Mouse (Mus musculus) heart, embryonic 15.5 days (tissue): ENCODE results near the gene Ttc27. TPM values are rescaled to one million over a fixed set of nuclear protein-coding genes. Genes with fewer than 3 reads are reported as not detected.
"Not testable (repeated sequence)": the region's sequence is repeated elsewhere in the genome, so short reads cannot be mapped to it uniquely, and the experiment has no call there.

Experiments
- ATAC-seq: fragments of 200-750 bp; cut with Nextera tagmentation; replicated peaks from 2 replicates; pipeline ENCODE4 v1.8.0; 2017; ENCODE audit warnings: low read depth, moderate TSS enrichment; ENCODE audit not compliant: insufficient number of reproducible peaks, insufficient read depth, low FRiP score
- H3K27ac ChIP-seq: fragments of 300-500 bp; sonication (generic); 2 replicates; pipeline ENCODE4 v1.5.1; 2015; ENCODE audit warnings: mild to moderate bottlenecking, inconsistent platforms
- H3K27me3 ChIP-seq: fragments of 300-500 bp; sonication (generic); 2 replicates; pipeline ENCODE4 v1.6.1; 2015; ENCODE audit warnings: inconsistent platforms
- H3K36me3 ChIP-seq: fragments of 300-500 bp; sonication (generic); 2 replicates; pipeline ENCODE4 v1.6.1; 2015; ENCODE audit warnings: mild to moderate bottlenecking, inconsistent platforms
- H3K4me1 ChIP-seq: fragments of 300-500 bp; sonication (generic); replicated peaks from 2 replicates; pipeline ENCODE4 v1.6.1; 2015; ENCODE audit warnings: inconsistent platforms
- H3K4me2 ChIP-seq: fragments of 300-500 bp; sonication (generic); 2 replicates; pipeline ENCODE4 v1.6.1; 2015; ENCODE audit warnings: inconsistent platforms, mild to moderate bottlenecking, moderate library complexity
- H3K4me3 ChIP-seq: fragments of 300-500 bp; sonication (generic); 2 replicates; pipeline ENCODE4 v1.5.1; 2015; ENCODE audit warnings: mild to moderate bottlenecking, inconsistent platforms
- H3K9ac ChIP-seq: fragments of 300-500 bp; sonication (generic); 2 replicates; pipeline ENCODE4 v1.6.1; 2015; ENCODE audit warnings: mild to moderate bottlenecking, inconsistent platforms
- H3K9me3 ChIP-seq: fragments of 300-500 bp; sonication (generic); replicated peaks from 2 replicates; pipeline ENCODE4 v1.6.1; 2016; ENCODE audit warnings: inconsistent platforms
- WGBS: fragments of 180-500 bp; shearing (Covaris S2); methylation state at CpG from one replicate; pipeline ENCODE4 v1.1.7; 2015; ENCODE audit warnings: mixed read lengths; 5-methylcytosine and 5-hydroxymethylcytosine counted together
- polyA plus RNA-seq: library from polyadenylated mRNA; unstranded; fragments of >200 nt; fragmentation: Nextera tagmentation; extraction: Ambion mirVana; gene quantifications from 2 replicates; pipeline ENCODE4 v1.2.1, GENCODE M21; 2015

The Ttc27 gene
- 15.6 and 16.2 TPM in 2 replicates for polyA plus RNA-seq

GRCm38 (mm10) chr17:74717618-74718151 is at the start of gene Ttc27:
Gene Ttc27, plus strand, starts transcription at chr17:74717732.
- Histone ChIP-seq H3K27me3 (no peaks in the 10 kb centered on the region), H3K4me1 (peaks cover 7% of the 10 kb centered on the region), H3K4me2 (peak within 1 kb of the TSS; percentile 80), H3K36me3 (peaks cover 13% of the 10 kb centered on the region; the same call in 1 of the 2 replicates), H3K4me3 (peak within 1 kb of the TSS; percentile 81), H3K27ac (peak within 1 kb of the TSS; percentile 70), H3K9me3 (no peaks in the 10 kb centered on the region), H3K9ac (peak within 1 kb of the TSS; percentile 61)
- ATAC-seq: peak; percentile 85
- WGBS: 1% methylated on average over 31 of the region's 31 CpGs

GRCm38 (mm10) chr17:74668010-74668409 is 49.5 kb upstream of the Ttc27 start:
- no peak for ATAC-seq
- peaks cover 43% of the 10 kb centered on the region for H3K36me3 ChIP-seq
- no peak overlapping the region for H3K4me3 ChIP-seq
- no peak overlapping the region for H3K9ac ChIP-seq
- H3K27me3 ChIP-seq: no peaks in the 10 kb centered on the region
- H3K9me3 ChIP-seq: no peaks in the 10 kb centered on the region
- no peak overlapping the region for H3K27ac ChIP-seq
- H3K4me2 ChIP-seq: no peak overlapping the region
- WGBS: no CpG with 5 or more reads among the region's 1 CpGs
- no peaks in the 10 kb centered on the region; the same call in 1 of the 2 replicates for H3K4me1 ChIP-seq

GRCm38 (mm10) chr17:74670031-74670430 is 47.5 kb upstream of the Ttc27 start:
- Histone ChIP-seq H3K4me1 (no peaks in the 10 kb centered on the region; the same call in 1 of the 2 replicates), H3K9ac (no peak overlapping the region), H3K27me3 (no peaks in the 10 kb centered on the region), H3K9me3 (no peaks in the 10 kb centered on the region), H3K36me3 (peaks cover 30% of the 10 kb centered on the region), H3K27ac (no peak overlapping the region), H3K4me3 (no peak overlapping the region), H3K4me2 (no peak overlapping the region)
- WGBS: 89% methylated on average over 13 of the region's 13 CpGs
- no peak for ATAC-seq

- H3K27ac ChIP-seq: no peak overlapping the region; the same call in 1 of the 2 replicates
- WGBS: 56% methylated on average over 4 of the region's 4 CpGs
- no peak overlapping the region for H3K4me3 ChIP-seq
- H3K9me3 ChIP-seq: no peaks in the 10 kb centered on the region
- no peak for ATAC-seq
- H3K4me2 ChIP-seq: no peak overlapping the region
- H3K27me3 ChIP-seq: no peaks in the 10 kb centered on the region
- no peaks in the 10 kb centered on the region; the same call in 1 of the 2 replicates for H3K4me1 ChIP-seq
- no peak overlapping the region for H3K9ac ChIP-seq
- peaks cover 36% of the 10 kb centered on the region for H3K36me3 ChIP-seq
Observed at GRCm38 (mm10) chr17:74672446-74672845, 45.1 kb upstream of the Ttc27 start.

DNA sequence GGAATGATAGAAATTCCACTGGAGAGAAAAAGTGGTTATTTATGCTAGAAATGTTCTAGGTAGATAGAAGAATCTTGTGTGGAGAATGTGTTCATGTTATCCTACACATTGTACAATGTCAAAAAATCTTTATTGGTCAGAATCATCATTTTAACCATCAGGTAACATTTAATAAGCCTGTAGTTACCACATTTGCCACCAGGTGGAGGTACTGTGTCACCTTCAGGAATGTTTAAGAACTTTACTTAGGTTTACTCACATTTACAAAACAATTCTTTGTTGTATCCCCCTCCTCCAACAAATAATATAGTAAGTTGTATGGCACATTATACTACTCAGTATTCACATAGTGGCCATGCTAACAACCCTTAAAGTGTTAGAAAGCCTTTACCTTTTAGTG is 44.3 kb upstream of the Ttc27 start:
- no peaks in the 10 kb centered on the region; the same call in 1 of the 2 replicates for H3K4me1 ChIP-seq
- peaks cover 41% of the 10 kb centered on the region for H3K36me3 ChIP-seq
- no peak overlapping the region for H3K9ac ChIP-seq
- no peak overlapping the region for H3K4me2 ChIP-seq
- no peaks in the 10 kb centered on the region for H3K9me3 ChIP-seq
- H3K4me3 ChIP-seq: no peak overlapping the region
- no peak overlapping the region for H3K27ac ChIP-seq
- no peaks in the 10 kb centered on the region for H3K27me3 ChIP-seq
- no peak for ATAC-seq

GRCm38 (mm10) chr17:74678061-74678460 is 39.5 kb upstream of the Ttc27 start:
- 88% methylated on average over 8 of the region's 8 CpGs for WGBS

DNA sequence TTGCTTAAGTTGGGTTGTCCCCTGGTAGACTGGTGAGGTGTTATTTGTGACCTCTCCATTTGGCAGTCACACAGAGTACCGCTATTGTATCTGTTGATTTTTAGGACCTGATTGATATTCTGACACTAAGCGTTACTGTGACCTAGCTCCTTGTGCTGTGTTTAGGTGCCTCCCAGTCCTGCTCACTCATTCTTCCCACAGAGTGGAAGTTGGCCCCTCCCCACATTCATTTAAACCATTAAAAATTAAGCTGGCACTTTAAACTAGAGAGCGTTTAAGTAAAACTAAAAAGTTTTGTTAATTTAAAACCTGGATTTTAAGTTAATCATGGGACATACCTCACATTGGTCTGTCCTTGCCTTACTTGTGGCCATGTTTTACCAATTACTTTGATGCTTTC is 32.6 kb upstream of the Ttc27 start:
- 86% methylated on average over 3 of the region's 3 CpGs for WGBS
- Histone ChIP-seq H3K27me3 (no peaks in the 10 kb centered on the region), H3K4me3 (no peak overlapping the region), H3K4me1 (no peaks in the 10 kb centered on the region), H3K4me2 (no peak overlapping the region), H3K9me3 (no peaks in the 10 kb centered on the region), H3K27ac (no peak overlapping the region), H3K9ac (no peak overlapping the region), H3K36me3 (peaks cover 26% of the 10 kb centered on the region)
- no peak for ATAC-seq

More at GRCm38 (mm10) chr17:74678061-74678460, 39.5 kb upstream of the Ttc27 start:
- Histone ChIP-seq H3K4me2 (no peak overlapping the region), H3K9me3 (no peaks in the 10 kb centered on the region), H3K4me3 (no peak overlapping the region), H3K4me1 (no peaks in the 10 kb centered on the region), H3K27ac (no peak overlapping the region), H3K27me3 (no peaks in the 10 kb centered on the region), H3K36me3 (peaks cover 33% of the 10 kb centered on the region), H3K9ac (no peak overlapping the region)
- ATAC-seq: no peak

DNA sequence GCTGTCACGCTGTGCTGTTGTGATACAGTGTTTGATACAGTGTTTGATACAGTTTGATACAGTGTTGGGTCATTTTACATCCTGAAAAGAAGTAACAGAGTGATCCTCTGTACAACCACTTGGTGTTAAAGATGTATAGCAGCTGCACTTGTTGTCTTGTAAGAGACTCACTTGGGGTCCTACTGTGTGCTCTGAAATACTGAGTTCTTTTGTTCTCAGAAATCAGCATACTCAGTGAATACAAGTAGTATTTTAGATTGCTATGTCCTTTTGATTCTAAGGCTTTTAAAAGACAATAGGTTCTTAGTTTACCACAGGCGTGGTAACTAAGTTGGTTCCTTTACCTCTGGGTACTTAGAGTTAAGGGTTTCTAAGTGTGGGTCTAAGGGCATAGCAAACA is 29.0 kb upstream of the Ttc27 start:
- Histone ChIP-seq H3K9me3 (no peaks in the 10 kb centered on the region), H3K4me3 (no peak overlapping the region), H3K4me2 (no peak overlapping the region), H3K27ac (no peak overlapping the region), H3K4me1 (no peaks in the 10 kb centered on the region), H3K27me3 (no peaks in the 10 kb centered on the region), H3K9ac (no peak overlapping the region), H3K36me3 (peaks cover 51% of the 10 kb centered on the region)
- WGBS: 93% methylated on average over 2 of the region's 2 CpGs
- ATAC-seq: no peak

DNA sequence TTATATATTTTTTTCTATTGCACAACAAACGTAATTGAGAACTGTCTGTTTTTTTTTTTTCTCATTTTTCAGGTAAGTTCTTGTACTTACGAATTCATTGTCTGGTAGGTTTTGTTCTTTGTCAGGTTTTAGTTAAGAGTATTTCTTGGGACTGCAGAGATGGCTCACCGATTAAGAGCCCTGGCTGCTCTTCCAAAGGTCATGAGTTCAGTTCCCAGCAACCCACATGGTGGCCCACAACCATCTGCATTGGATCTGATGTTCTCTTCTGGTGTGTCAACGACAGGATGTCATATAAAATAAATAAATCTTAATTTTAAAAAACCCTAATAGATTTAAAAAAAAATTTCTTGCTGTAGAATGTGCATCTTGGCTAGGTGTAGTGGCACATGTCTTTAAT is 28.1 kb upstream of the Ttc27 start:
- WGBS: 89% methylated on average over 4 of the region's 4 CpGs
- Histone ChIP-seq H3K36me3 (peaks cover 55% of the 10 kb centered on the region), H3K9me3 (no peaks in the 10 kb centered on the region), H3K4me2 (no peak overlapping the region), H3K4me1 (no peaks in the 10 kb centered on the region), H3K27me3 (no peaks in the 10 kb centered on the region), H3K4me3 (no peak overlapping the region), H3K9ac (no peak overlapping the region), H3K27ac (no peak overlapping the region)
- ATAC-seq: no peak

- 91% methylated on average over 2 of the region's 2 CpGs for WGBS
- H3K4me3 ChIP-seq, H3K4me1 ChIP-seq, ATAC-seq, H3K9me3 ChIP-seq, H3K27me3 ChIP-seq, H3K27ac ChIP-seq, H3K9ac ChIP-seq, H3K4me2 ChIP-seq: not testable (repeated sequence)
- peaks cover 62% of the 10 kb centered on the region for H3K36me3 ChIP-seq
Observed at GRCm38 (mm10) chr17:74701661-74702060, 15.9 kb upstream of the Ttc27 start.

GRCm38 (mm10) chr17:74705480-74705879 is 12.1 kb upstream of the Ttc27 start:
- Histone ChIP-seq H3K36me3 (peaks cover 25% of the 10 kb centered on the region), H3K9me3 (no peaks in the 10 kb centered on the region), H3K4me1 (no peaks in the 10 kb centered on the region), H3K4me3 (no peak overlapping the region), H3K27me3 (no peaks in the 10 kb centered on the region), H3K9ac (no peak overlapping the region), H3K4me2 (no peak overlapping the region), H3K27ac (no peak overlapping the region)
- WGBS: 69% methylated on average over 5 of the region's 5 CpGs
- no peak for ATAC-seq

GRCm38 (mm10) chr17:74706593-74706992 is 10.9 kb upstream of the Ttc27 start:
- Histone ChIP-seq H3K36me3 (peaks cover 16% of the 10 kb centered on the region), H3K9ac (no peak overlapping the region), H3K4me2 (no peak overlapping the region), H3K9me3 (no peaks in the 10 kb centered on the region), H3K27ac (no peak overlapping the region), H3K4me3 (no peak overlapping the region), H3K27me3 (no peaks in the 10 kb centered on the region), H3K4me1 (no peaks in the 10 kb centered on the region)
- no peak for ATAC-seq
